Mouse (Mus musculus) adrenal gland, postnatal 14 days (tissue): ENCODE measurements around the gene Pde3a. TPM values are rescaled to one million over a fixed set of nuclear protein-coding genes. Genes with fewer than 3 reads are reported as not detected.

Source experiments
- DNase-seq: peaks from one replicate; pipeline ENCODE4 v3.0.0; 2021; ENCODE audit warnings: mixed read lengths
- total RNA-seq: library from RNA; stranded (reverse); gene quantifications from 2 replicates; pipeline ENCODE4 v1.2.3, GENCODE M21; 2021

Pde3a gene
- total RNA-seq, 1 experiment from 2014 or later: 15.6 TPM

- DNase-seq: no peak
These were observed 246.8 kb downstream of the Pde3a start for GRCm38 (mm10) chr6:141495634-141496418.

GRCm38 (mm10) chr6:141499511-141499910 lies 250.4 kb downstream of the Pde3a start:
- no peak for DNase-seq

- DNase-seq: no peak
These were observed 252.1 kb downstream of the Pde3a start for GRCm38 (mm10) chr6:141501171-141501570.

GRCm38 (mm10) chr6:141522541-141522940 lies 273.5 kb downstream of the Pde3a start:
- DNase-seq: no peak

- DNase-seq: peak; percentile 8
These were observed 274.9 kb downstream of the Pde3a start, which contains the start of gene Slco1c1 for GRCm38 (mm10) chr6:141523747-141524640. Gene Slco1c1, plus strand, starts transcription at chr6:141524368.

GRCm38 (mm10) chr6:141525787-141526186 lies 276.7 kb downstream of the Pde3a start:
- DNase-seq: no peak

- no peak for DNase-seq
These were observed 281.8 kb downstream of the Pde3a start for GRCm38 (mm10) chr6:141530865-141531264.

- DNase-seq: no peak
These were observed 288.2 kb downstream of the Pde3a start for GRCm38 (mm10) chr6:141537298-141537697.

- DNase-seq: no peak
These were observed 292.1 kb downstream of the Pde3a start for GRCm38 (mm10) chr6:141541136-141541535.

GRCm38 (mm10) chr6:141543344-141543743 lies 294.3 kb downstream of the Pde3a start:
- DNase-seq: no peak
